Mouse (Mus musculus): ENCODE results near the gene Grip2.

Grip2 gene

GRCm38 (mm10) chr6:91796064-91796463 is 31.0 kb downstream of the Grip2 start:
- DNase-seq (ENCODE audit: low spot score in 2 of 2), result no peak

GRCm38 (mm10) chr6:91795640-91796039 is 31.4 kb downstream of the Grip2 start:
- DNase-seq (ENCODE audit: low spot score in 2 of 2), result no peak

- no peak for DNase-seq (ENCODE audit: low spot score in 2 of 2)
These were observed 38.7 kb downstream of the Grip2 start for GRCm38 (mm10) chr6:91788311-91788798.

GRCm38 (mm10) chr6:91785018-91785417 is 42.0 kb downstream of the Grip2 start:
- no peak for DNase-seq (ENCODE audit: low spot score in 2 of 2)

- no peak for DNase-seq (ENCODE audit: low spot score in 2 of 2)
These were observed 47.8 kb downstream of the Grip2 start for GRCm38 (mm10) chr6:91779206-91779605.

GRCm38 (mm10) chr6:91776543-91776942 is 50.5 kb downstream of the Grip2 start:
- DNase-seq (ENCODE audit: low spot score in 2 of 2), result peak; percentile 13 to 36

GRCm38 (mm10) chr6:91773951-91774350 is 53.1 kb downstream of the Grip2 start:
- no peak for DNase-seq (ENCODE audit: low spot score in 2 of 2)

GRCm38 (mm10) chr6:91767550-91767949 is 59.5 kb downstream of the Grip2 start:
- no peak for DNase-seq (ENCODE audit: low spot score in 2 of 2)

GRCm38 (mm10) chr6:91762051-91762742 is 64.9 kb downstream of the Grip2 start:
- DNase-seq (ENCODE audit: low spot score in 2 of 2), result no peak

- no peak for DNase-seq (ENCODE audit: low spot score in 2 of 2)
These were observed 72.2 kb downstream of the Grip2 start for GRCm38 (mm10) chr6:91754845-91755244.

GRCm38 (mm10) chr6:91754098-91754497 is 73.0 kb downstream of the Grip2 start:
- no peak for DNase-seq (ENCODE audit: low spot score in 2 of 2)

GRCm38 (mm10) chr6:91752884-91753283 is 74.2 kb downstream of the Grip2 start:
- DNase-seq (ENCODE audit: low spot score in 2 of 2), result no peak

- DNase-seq (ENCODE audit: low spot score in 2 of 2), result no peak
These were observed 76.1 kb downstream of the Grip2 start for GRCm38 (mm10) chr6:91750976-91751375.

- DNase-seq (ENCODE audit: low spot score in 2 of 2), result no peak
These were observed 80.3 kb downstream of the Grip2 start for GRCm38 (mm10) chr6:91746776-91747175.

- no peak for DNase-seq (ENCODE audit: low spot score in 2 of 2)
These were observed 81.0 kb downstream of the Grip2 start for GRCm38 (mm10) chr6:91745947-91746582.

GRCm38 (mm10) chr6:91745246-91745645 is 81.8 kb downstream of the Grip2 start:
- DNase-seq (ENCODE audit: low spot score in 2 of 2), result no peak

GRCm38 (mm10) chr6:91743886-91744285 is 83.2 kb downstream of the Grip2 start:
- DNase-seq (ENCODE audit: low spot score in 2 of 2), result no peak

GRCm38 (mm10) chr6:91742995-91743394 is 84.1 kb downstream of the Grip2 start:
- DNase-seq (ENCODE audit: low spot score in 2 of 2), result no peak

GRCm38 (mm10) chr6:91742466-91742865 is 84.6 kb downstream of the Grip2 start:
- no peak for DNase-seq (ENCODE audit: low spot score in 2 of 2)

GRCm38 (mm10) chr6:91741046-91741445 is 86.0 kb downstream of the Grip2 start:
- peak; percentile 35 to 40 for DNase-seq (ENCODE audit: low spot score in 2 of 2)

- DNase-seq (ENCODE audit: low spot score in 2 of 2), result no peak
These were observed 89.0 kb downstream of the Grip2 start for GRCm38 (mm10) chr6:91738058-91738457.

GRCm38 (mm10) chr6:91737451-91737850 is 89.6 kb downstream of the Grip2 start:
- peak in 1 of 2 experiments; percentile 32 for DNase-seq (ENCODE audit: low spot score in 2 of 2)

- peak in 1 of 2 experiments; percentile 73 for DNase-seq (ENCODE audit: low spot score in 2 of 2)
These were observed 90.6 kb downstream of the Grip2 start for GRCm38 (mm10) chr6:91736471-91736870.

Data from urinary bladder, postnatal 36 days (tissue).